ENCODE assay signal across 9 mouse cellular contexts in the genomic region with DNA sequence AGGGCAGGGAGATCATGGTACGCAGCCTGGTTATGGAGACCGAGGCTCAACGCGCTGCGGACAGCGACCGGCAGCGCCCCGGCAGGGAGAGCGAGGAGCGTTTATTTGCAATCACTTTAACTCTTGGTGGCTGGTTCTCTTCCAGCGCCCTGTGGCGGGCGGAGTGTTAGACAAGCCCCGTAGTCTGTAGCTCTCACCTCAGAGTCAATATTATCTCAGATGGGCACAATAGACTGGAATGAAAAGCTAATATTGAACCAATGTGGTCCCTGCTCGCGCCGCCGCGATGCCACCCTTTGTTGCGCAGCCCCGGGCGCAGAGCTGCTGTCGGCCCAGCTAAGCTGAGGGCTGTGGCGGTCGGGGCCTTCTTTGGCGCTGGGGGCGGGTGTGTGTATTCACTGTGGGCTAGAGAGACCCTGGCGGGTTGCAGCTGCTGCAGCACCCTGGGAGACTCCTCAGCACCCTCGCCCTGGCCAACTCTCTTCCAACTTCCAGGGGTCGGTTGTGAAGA. TPM values are rescaled to one million over a fixed set of nuclear protein-coding genes. Genes with fewer than 3 reads are reported as not detected.
DNase-seq lines count a peak whose midpoint lies in the region; ATAC-seq and TF ChIP-seq lines count a peak whose summit lies in the region.
"Had no signal": no experiment of that assay in that cellular context is flagged by ENCODE, and none has a peak within 500 bp of the region (broad histone marks: within the 10 kb centered on the region; RNA-seq: fewer than 3 reads in every experiment).

No protein-coding gene starts in this region.

- no peak overlapping the region for H3K27ac ChIP-seq in embryonic facial prominence, embryonic 14.5 days (replicated peaks; ENCODE audit: low read depth, low read length)
- H3K27ac ChIP-seq in hindbrain, embryonic 15.5 days (replicated peaks): no peak overlapping the region
- no peak overlapping the region for H3K27ac ChIP-seq in neural tube, embryonic 12.5 days
- H3K27ac ChIP-seq in thymus, adult 2 months (ENCODE audit: control insufficient read depth, insufficient read depth, low read length): no peak overlapping the region

- TF ChIP-seq POLR2A in thymus, adult 2 months (IDR thresholded peaks at IDR 0.05; ENCODE audit: control insufficient read depth, extremely low read depth, insufficient read depth, low read length, poor library complexity): no peak

- peaks cover 91% of the 10 kb centered on the region for H3K27me3 ChIP-seq in embryonic facial prominence, embryonic 14.5 days (replicated peaks; ENCODE audit: control insufficient read depth, insufficient read depth, low read length)
- H3K27me3 ChIP-seq in hindbrain, embryonic 15.5 days: peaks cover 92% of the 10 kb centered on the region
- H3K27me3 ChIP-seq in neural tube, embryonic 12.5 days (replicated peaks): peaks cover 94% of the 10 kb centered on the region
- H3K27me3 ChIP-seq in thymus, adult 2 months (ENCODE audit: control insufficient read depth, insufficient read depth, low read length): peaks cover 22% of the 10 kb centered on the region

- H3K36me3 ChIP-seq in embryonic facial prominence, embryonic 14.5 days (ENCODE audit: control insufficient read depth, insufficient read depth, low read length): no peaks in the 10 kb centered on the region
- H3K36me3 ChIP-seq in hindbrain, embryonic 15.5 days: no peaks in the 10 kb centered on the region
- H3K36me3 ChIP-seq in neural tube, embryonic 12.5 days: no peaks in the 10 kb centered on the region
- no peaks in the 10 kb centered on the region for H3K36me3 ChIP-seq in thymus, adult 2 months (ENCODE audit: control insufficient read depth, insufficient read depth, low read length)

- peak overlapping the region; percentile 53 for H3K4me2 ChIP-seq in embryonic facial prominence, embryonic 14.5 days (ENCODE audit: low read depth, low read length)
- peak overlapping the region; percentile 23 for H3K4me2 ChIP-seq in hindbrain, embryonic 15.5 days
- H3K4me2 ChIP-seq in neural tube, embryonic 12.5 days (replicated peaks): peak overlapping the region; percentile 33

- ATAC-seq in embryonic facial prominence, embryonic 14.5 days (ENCODE audit: low read depth): no peak
- ATAC-seq in hindbrain, embryonic 15.5 days (ENCODE audit: low FRiP score, low read depth): 0 out of 2 replicates have a peak, but pooled peaks have one; percentile 19
- ATAC-seq in neural tube, embryonic 12.5 days (ENCODE audit: low FRiP score, low read depth): no peak

- peak overlapping the region; percentile 48 for H3K9ac ChIP-seq in embryonic facial prominence, embryonic 14.5 days (ENCODE audit: low read depth, low read length)
- H3K9ac ChIP-seq in hindbrain, embryonic 15.5 days: no peak overlapping the region
- H3K9ac ChIP-seq in neural tube, embryonic 12.5 days: no peak overlapping the region

- 3% methylated on average over 29 of the region's 31 CpGs for WGBS in embryonic facial prominence, embryonic 14.5 days
- under 1% methylated on average over 30 of the region's 31 CpGs for WGBS in hindbrain, embryonic 15.5 days
- WGBS in neural tube, embryonic 12.5 days: 2% methylated on average over 31 of the region's 31 CpGs
- 4% methylated on average over 31 of the region's 31 CpGs for WGBS in thymus, adult 2 months

- peaks cover 9% of the 10 kb centered on the region for H3K4me1 ChIP-seq in embryonic facial prominence, embryonic 14.5 days (ENCODE audit: control insufficient read depth, insufficient read depth, low read length)
- peaks cover 7% of the 10 kb centered on the region for H3K4me1 ChIP-seq in hindbrain, embryonic 15.5 days (replicated peaks)
- H3K4me1 ChIP-seq in neural tube, embryonic 12.5 days: 0 out of 2 replicates have a peak, but pooled peaks cover 7% of the 10 kb centered on the region
- H3K4me1 ChIP-seq in thymus, adult 2 months (replicated peaks; ENCODE audit: control insufficient read depth, insufficient read depth, low read length): 0 out of 2 replicates have a peak, but pooled peaks cover 2% of the 10 kb centered on the region

- DNase-seq in layer of hippocampus, postnatal 10 days (ENCODE audit: low spot score in 2 of 2): peak; percentile 38 to 44
- DNase-seq in layer of hippocampus, adult 18-20 months (ENCODE audit: low spot score in 2 of 2): no peak
- DNase-seq in embryonic facial prominence, embryonic 14.5 days (ENCODE audit: low spot score): no peak
- no peak for DNase-seq in thymus, postnatal 36 days
- DNase-seq in thymus, adult 2 months: no peak
- no peak for DNase-seq in cerebellum, postnatal 25 days

- H3K4me3 ChIP-seq in embryonic facial prominence, embryonic 14.5 days (ENCODE audit: low read depth, low read length): peak overlapping the region; percentile 27
- no peak overlapping the region for H3K4me3 ChIP-seq in hindbrain, embryonic 15.5 days
- no peak overlapping the region for H3K4me3 ChIP-seq in neural tube, embryonic 12.5 days
- no peak overlapping the region for H3K4me3 ChIP-seq in thymus, adult 2 months (ENCODE audit: control insufficient read depth, insufficient read depth, low read length)
- H3K4me3 ChIP-seq: myocyte had no signal

- no peaks in the 10 kb centered on the region for H3K9me3 ChIP-seq in embryonic facial prominence, embryonic 14.5 days (ENCODE audit: control insufficient read depth, low read length)
- no peaks in the 10 kb centered on the region for H3K9me3 ChIP-seq in hindbrain, embryonic 15.5 days
- H3K9me3 ChIP-seq in neural tube, embryonic 12.5 days: no peaks in the 10 kb centered on the region

- TF ChIP-seq CTCF in thymus, adult 2 months (IDR thresholded peaks at IDR 0.05; ENCODE audit: borderline replicate concordance, control insufficient read depth, extremely low read depth, insufficient read depth, low read length, poor library complexity): no peak

RNA-seq across cellular contexts. Expression of a gene that starts 6.7 kb away (rescaled TPM):
- 10 to 100 TPM; 18.6 to 24.2 TPM for total RNA-seq in layer of hippocampus, postnatal 10 days (2021)
- 10 to 100 TPM; 29.4 to 31.3 TPM for total RNA-seq in layer of hippocampus, adult 18-20 months (2021)
- 6.9 and 7.5 TPM in 2 replicates for polyA plus RNA-seq in embryonic facial prominence, embryonic 14.5 days (2014; fragmentation: Nextera tagmentation; extraction: Ambion mirVana)
- polyA plus RNA-seq in hindbrain, embryonic 15.5 days (2015; fragmentation: Nextera tagmentation; extraction: Ambion mirVana): 0.57 and 0.85 TPM in 2 replicates
- 0.54 and 2.1 TPM in 2 replicates for polyA plus RNA-seq in neural tube, embryonic 12.5 days (2016; fragmentation: Nextera tagmentation; extraction: Ambion mirVana)
- 0.04 TPM in 1 of 2 replicates, not detected in the other for polyA plus RNA-seq in thymus, adult 2 months (2012; rRNA removed)
- polyA plus RNA-seq: myocyte had no signal

Comparison
In these comparisons a context has a peak if more than half of its experiments do, and no peak if none do; other contexts are left out.
1. DNase-seq: peak in layer of hippocampus, postnatal 10 days (2 of 2); none in layer of hippocampus, adult 18-20 months (0 of 2), embryonic facial prominence, embryonic 14.5 days (single experiment), thymus, postnatal 36 days (0 of 2), thymus, adult 2 months (single experiment) and cerebellum, postnatal 25 days (0 of 2).
2. Peak in every context shown above with its lines, with median percentiles within 50 percentile points of each other: H3K4me2 ChIP-seq.